Mouse (Mus musculus) heart, embryonic 16.5 days (tissue): ENCODE data around the gene Rnf223. TPM values are rescaled to one million over a fixed set of nuclear protein-coding genes. Genes with fewer than 3 reads are reported as not detected.

Experiments
- ATAC-seq: fragments of 200-750 bp; cut with Nextera tagmentation; replicated peaks from 2 replicates; pipeline ENCODE4 v1.8.0; 2017; ENCODE audit warnings: moderate number of reproducible peaks; ENCODE audit not compliant: insufficient read depth, low FRiP score; ENCODE audit errors: extremely low read depth
- H3K27ac ChIP-seq: fragments of 300-500 bp; sonication (generic); 2 replicates; pipeline ENCODE4 v1.5.1; 2014; ENCODE audit warnings: mild to moderate bottlenecking, low read length, control low read depth, moderate library complexity
- H3K27me3 ChIP-seq: fragments of 300-500 bp; sonication (generic); 2 replicates; pipeline ENCODE4 v1.6.1; 2014; ENCODE audit warnings: low read length, mixed read lengths; ENCODE audit not compliant: control insufficient read depth, insufficient read depth
- H3K36me3 ChIP-seq: fragments of 300-500 bp; sonication (generic); 2 replicates; pipeline ENCODE4 v1.6.1; 2014; ENCODE audit not compliant: control insufficient read depth, insufficient read depth
- H3K4me1 ChIP-seq: fragments of 300-500 bp; sonication (generic); 2 replicates; pipeline ENCODE4 v1.6.1; 2014; ENCODE audit warnings: low read length, mixed read lengths; ENCODE audit not compliant: control insufficient read depth, insufficient read depth
- H3K4me2 ChIP-seq: fragments of 300-500 bp; sonication (generic); 2 replicates; pipeline ENCODE4 v1.6.1; 2014; ENCODE audit warnings: low read depth, mild to moderate bottlenecking, control low read depth, low read length
- H3K4me3 ChIP-seq: fragments of 300-500 bp; sonication (generic); 2 replicates; pipeline ENCODE4 v1.5.1; 2014; ENCODE audit warnings: mild to moderate bottlenecking, control low read depth, low read length
- H3K9ac ChIP-seq: fragments of 300-500 bp; sonication (generic); 2 replicates; pipeline ENCODE4 v1.6.1; 2014; ENCODE audit warnings: low read length, control low read depth
- H3K9me3 ChIP-seq: fragments of 300-500 bp; sonication (generic); replicated peaks from 2 replicates; pipeline ENCODE4 v1.6.1; 2016; ENCODE audit warnings: low read length; ENCODE audit not compliant: control insufficient read depth
- WGBS: fragments of 180-500 bp; shearing (Covaris S2); extraction: QIAGEN DNeasy Blood & Tissue Kit; methylation state at CpG from one replicate; pipeline ENCODE4 v1.1.7; 2014; 5-methylcytosine and 5-hydroxymethylcytosine counted together
- polyA plus RNA-seq: library from polyadenylated mRNA; unstranded; fragments of >200 nt; fragmentation: Nextera tagmentation; extraction: Ambion mirVana; gene quantifications from 2 replicates; pipeline ENCODE4 v1.2.1, GENCODE M21; 2015

Gene Rnf223
- polyA plus RNA-seq, 1 experiment from 2014 or later, result 0.18 TPM

GRCm38 (mm10) chr4:156093758-156094157, 36.6 kb upstream of the Rnf223 start:
- H3K36me3 ChIP-seq, result no peaks in the 10 kb centered on the region
- H3K4me3 ChIP-seq, result no peak overlapping the region
- no peak overlapping the region for H3K27ac ChIP-seq
- H3K4me2 ChIP-seq, result no peak overlapping the region
- H3K27me3 ChIP-seq, result no peaks in the 10 kb centered on the region
- no peak overlapping the region for H3K9ac ChIP-seq
- 82% methylated on average over 5 of the region's 5 CpGs for WGBS
- H3K4me1 ChIP-seq, result peaks cover 3% of the 10 kb centered on the region; the same call in 1 of the 2 replicates
- no peak for ATAC-seq
- no peaks in the 10 kb centered on the region for H3K9me3 ChIP-seq

DNA sequence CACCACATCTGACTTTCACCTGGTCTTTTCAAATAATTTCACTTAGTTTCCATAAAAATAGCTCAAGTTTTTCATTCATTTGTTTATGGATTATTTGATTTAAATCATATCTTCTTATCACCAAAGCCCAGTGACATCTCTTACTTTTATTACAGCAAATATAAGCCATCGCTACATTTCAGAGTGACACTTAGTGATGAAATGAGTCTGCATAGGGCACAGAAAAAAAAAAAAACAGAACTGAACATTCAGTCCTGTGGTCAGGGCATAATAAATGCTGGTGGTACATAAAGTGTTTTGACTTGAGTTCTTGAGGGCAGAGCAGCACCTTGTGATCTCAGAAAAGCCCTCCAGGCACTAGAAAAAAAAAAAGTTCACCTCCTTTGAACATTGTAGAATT, 34.1 kb upstream of the Rnf223 start:
- no peaks in the 10 kb centered on the region for H3K36me3 ChIP-seq
- 89% methylated on average over 1 of the region's 1 CpGs for WGBS
- ATAC-seq, result no peak
- no peak overlapping the region for H3K9ac ChIP-seq
- H3K9me3 ChIP-seq, result no peaks in the 10 kb centered on the region
- no peak overlapping the region for H3K27ac ChIP-seq
- H3K27me3 ChIP-seq, result no peaks in the 10 kb centered on the region
- H3K4me1 ChIP-seq, result peaks cover 3% of the 10 kb centered on the region; the same call in 1 of the 2 replicates
- H3K4me3 ChIP-seq, result no peak overlapping the region
- no peak overlapping the region for H3K4me2 ChIP-seq

GRCm38 (mm10) chr4:156097770-156098366, 32.4 kb upstream of the Rnf223 start:
- Histone ChIP-seq H3K9ac (no peak overlapping the region), H3K4me1 (peaks cover 3% of the 10 kb centered on the region; the same call in 1 of the 2 replicates), H3K4me3 (no peak overlapping the region), H3K36me3 (no peaks in the 10 kb centered on the region), H3K27ac (no peak overlapping the region), H3K9me3 (no peaks in the 10 kb centered on the region), H3K27me3 (no peaks in the 10 kb centered on the region), H3K4me2 (no peak overlapping the region)
- WGBS, result 55% methylated on average over 9 of the region's 9 CpGs
- ATAC-seq, result no peak

DNA sequence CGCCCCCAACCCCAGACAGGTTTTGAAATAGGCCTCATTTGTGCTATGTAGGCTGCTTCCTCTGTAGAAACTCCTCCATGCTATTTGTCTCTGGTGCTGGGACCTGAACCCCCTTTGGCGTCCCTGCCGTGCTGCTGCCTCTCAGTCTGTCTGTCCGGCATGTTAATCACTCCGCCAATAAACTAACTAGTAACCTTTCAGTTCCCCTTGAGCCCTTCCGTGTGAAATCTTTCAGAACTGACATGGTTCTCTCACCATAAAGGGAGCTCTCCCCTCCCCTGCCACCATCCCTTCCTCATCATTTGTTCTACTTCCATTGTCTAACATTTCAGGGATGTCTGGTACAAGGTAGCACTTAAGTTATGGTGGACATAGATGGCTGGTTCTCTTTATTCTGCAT, 30.9 kb upstream of the Rnf223 start:
- WGBS, result 75% methylated on average over 6 of the region's 6 CpGs
- Histone ChIP-seq H3K4me2 (no peak overlapping the region), H3K4me3 (no peak overlapping the region), H3K9ac (no peak overlapping the region), H3K36me3 (no peaks in the 10 kb centered on the region), H3K27ac (no peak overlapping the region), H3K9me3 (no peaks in the 10 kb centered on the region), H3K4me1 (peaks cover 3% of the 10 kb centered on the region; the same call in 1 of the 2 replicates), H3K27me3 (no peaks in the 10 kb centered on the region)
- ATAC-seq, result no peak

GRCm38 (mm10) chr4:156100501-156100900, 29.8 kb upstream of the Rnf223 start:
- WGBS, result 82% methylated on average over 5 of the region's 5 CpGs
- Histone ChIP-seq H3K27me3 (no peaks in the 10 kb centered on the region), H3K4me2 (no peak overlapping the region), H3K4me1 (peaks cover 3% of the 10 kb centered on the region; the same call in 1 of the 2 replicates), H3K4me3 (no peak overlapping the region), H3K36me3 (no peaks in the 10 kb centered on the region), H3K9me3 (no peaks in the 10 kb centered on the region), H3K27ac (no peak overlapping the region), H3K9ac (no peak overlapping the region)
- no peak for ATAC-seq

GRCm38 (mm10) chr4:156101481-156101903, 28.8 kb upstream of the Rnf223 start:
- Histone ChIP-seq H3K4me1 (peaks cover 3% of the 10 kb centered on the region; the same call in 1 of the 2 replicates), H3K36me3 (no peaks in the 10 kb centered on the region), H3K4me3 (no peak overlapping the region), H3K9ac (no peak overlapping the region), H3K27ac (no peak overlapping the region), H3K9me3 (no peaks in the 10 kb centered on the region), H3K27me3 (no peaks in the 10 kb centered on the region), H3K4me2 (no peak overlapping the region)
- no peak for ATAC-seq
- 39% methylated on average over 3 of the region's 3 CpGs for WGBS

- Histone ChIP-seq H3K9ac (no peak overlapping the region), H3K27ac (no peak overlapping the region), H3K4me1 (no peaks in the 10 kb centered on the region), H3K9me3 (no peaks in the 10 kb centered on the region), H3K4me3 (no peak overlapping the region), H3K4me2 (no peak overlapping the region), H3K27me3 (no peaks in the 10 kb centered on the region), H3K36me3 (no peaks in the 10 kb centered on the region)
- WGBS, result 51% methylated on average over 4 of the region's 4 CpGs
- no peak for ATAC-seq
These were observed 27.0 kb upstream of the Rnf223 start for GRCm38 (mm10) chr4:156103342-156103741.

DNA sequence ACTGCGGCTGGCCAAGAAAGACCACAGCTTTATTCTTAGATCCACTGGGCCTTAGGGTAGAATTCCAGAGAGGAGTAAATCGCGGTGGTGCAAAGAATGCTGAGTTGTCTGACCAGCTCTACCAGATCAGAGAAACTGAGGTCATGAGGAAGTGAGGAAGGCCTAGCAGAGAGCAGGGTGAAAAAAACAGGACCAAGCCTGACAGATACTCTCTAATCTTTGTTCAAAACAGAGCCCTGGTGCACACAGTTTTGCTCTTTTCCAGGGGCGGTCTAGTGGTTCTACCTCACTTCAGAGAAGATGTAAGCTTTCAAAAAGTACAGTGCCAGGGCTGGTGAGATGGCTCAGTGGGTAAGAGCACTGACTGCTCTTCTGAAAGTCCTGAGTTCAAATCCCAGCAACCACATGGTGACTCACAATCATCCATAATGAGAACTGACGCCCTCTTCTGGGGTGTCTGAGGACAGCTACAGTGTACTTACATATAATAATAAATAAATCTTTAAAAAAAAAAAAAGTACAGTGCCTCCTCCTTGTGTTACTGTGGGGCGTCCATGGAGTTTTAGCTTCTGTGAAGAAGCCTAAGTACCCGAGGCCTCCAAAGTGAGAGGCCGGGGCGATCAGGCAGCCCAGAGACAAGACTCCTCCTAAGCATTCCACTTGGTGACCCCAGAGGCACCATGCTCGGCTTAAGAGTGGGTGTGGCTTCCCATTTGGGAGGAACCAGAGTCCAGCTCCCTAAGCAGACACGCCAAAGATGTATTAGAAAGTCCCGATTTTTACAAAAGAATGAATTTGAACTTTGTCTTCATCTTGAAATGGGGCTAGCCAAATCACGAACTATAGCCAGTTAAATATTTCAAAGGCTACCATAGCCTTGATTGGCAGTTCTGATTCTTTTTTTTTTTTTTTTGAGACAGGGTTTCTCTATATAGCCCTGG, 21.4 kb upstream of the Rnf223 start:
- peak overlapping the region; percentile 69 for H3K4me2 ChIP-seq
- no peaks in the 10 kb centered on the region for H3K27me3 ChIP-seq
- H3K9me3 ChIP-seq, result no peaks in the 10 kb centered on the region
- peak overlapping the region; percentile 70 for H3K9ac ChIP-seq
- peaks cover 16% of the 10 kb centered on the region for H3K4me1 ChIP-seq
- ATAC-seq, result peak; percentile 34; the same call in 1 of the 2 replicates
- 0 out of 2 replicates have a peak, but pooled peaks cover 3% of the 10 kb centered on the region for H3K36me3 ChIP-seq
- peak overlapping the region; percentile 80 for H3K27ac ChIP-seq
- 26% methylated on average over 13 of the region's 13 CpGs for WGBS
- H3K4me3 ChIP-seq, result peak overlapping the region; percentile 54
